Mouse (Mus musculus): ENCODE results near the gene Mto1.

DNA sequence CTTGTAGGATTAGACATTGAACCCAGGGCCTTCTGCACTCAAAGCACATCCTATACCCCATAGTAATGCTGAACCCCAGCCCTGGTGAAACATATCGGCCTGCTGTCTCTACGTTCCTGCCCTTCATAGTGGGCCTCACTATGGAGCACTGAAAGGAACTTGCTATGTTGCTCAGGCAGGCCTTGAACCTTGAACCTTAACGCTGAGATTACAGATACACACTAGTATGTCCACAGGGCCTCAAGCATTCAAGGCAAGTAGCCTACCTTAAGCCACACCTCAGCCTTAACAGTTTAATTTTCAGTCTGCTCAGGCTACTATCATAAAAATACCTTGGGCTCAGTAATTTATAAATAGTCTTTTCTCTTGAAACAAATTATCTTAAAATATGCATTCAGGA, 44.2 kb downstream of the Mto1 start:
- no peak for TF ChIP-seq POLR2A (IDR thresholded peaks at IDR 0.05; ENCODE audit: control insufficient read depth, low read depth, low read length)
- TF ChIP-seq CTCF (IDR thresholded peaks at IDR 0.05; ENCODE audit: control insufficient read depth, insufficient read depth, insufficient replicate concordance, low read depth, low read length), result no peak

All from testis, adult 2 months (tissue).